Mouse (Mus musculus): ENCODE results near the gene Cog1.
"Not testable (repeated sequence)": the region's sequence is repeated elsewhere in the genome, so short reads cannot be mapped to it uniquely, and the experiment has no call there.

Gene Cog1

DNA sequence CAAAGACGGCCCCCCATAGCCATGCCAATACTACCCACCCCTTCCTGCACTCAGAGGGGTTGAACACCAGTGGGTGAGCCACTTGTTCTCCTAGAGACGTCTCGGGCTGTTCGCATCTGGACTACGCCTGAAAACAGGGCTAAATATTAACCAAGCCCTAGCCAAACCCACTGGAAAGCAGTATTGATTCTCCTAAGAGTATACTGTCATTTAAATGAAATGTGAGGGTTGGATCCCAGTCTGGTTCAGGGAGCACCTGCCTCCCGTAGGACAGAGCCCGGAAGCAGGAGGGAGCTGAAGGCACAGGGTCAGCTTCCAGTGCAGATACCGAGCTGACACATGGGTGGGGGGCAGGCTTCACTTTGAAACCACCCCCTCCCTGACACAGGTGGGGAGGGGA lies 17.1 kb upstream of the Cog1 start:
- DNase-seq (ENCODE audit: low read depth, low spot score), result no peak

DNA sequence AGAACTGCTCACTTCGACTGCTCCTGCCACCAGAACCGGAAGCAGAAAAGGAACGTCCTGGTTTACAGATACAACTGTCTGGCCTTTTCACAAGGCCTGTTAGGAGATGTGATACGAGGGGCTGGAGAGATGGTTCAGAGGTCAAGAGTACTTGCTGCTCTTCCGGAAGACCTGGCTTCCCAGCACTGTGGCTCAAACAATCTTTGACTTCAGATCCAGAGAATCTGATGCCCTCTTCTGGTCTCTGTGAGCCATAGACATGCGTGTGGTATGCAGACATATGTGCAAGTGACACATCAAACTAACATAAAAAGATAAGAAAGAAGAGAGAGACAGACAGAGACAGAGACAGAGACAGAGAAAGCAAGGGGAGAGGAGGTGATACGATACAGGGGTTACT lies 16.7 kb upstream of the Cog1 start:
- DNase-seq (ENCODE audit: low read depth, low spot score), result no peak

DNA sequence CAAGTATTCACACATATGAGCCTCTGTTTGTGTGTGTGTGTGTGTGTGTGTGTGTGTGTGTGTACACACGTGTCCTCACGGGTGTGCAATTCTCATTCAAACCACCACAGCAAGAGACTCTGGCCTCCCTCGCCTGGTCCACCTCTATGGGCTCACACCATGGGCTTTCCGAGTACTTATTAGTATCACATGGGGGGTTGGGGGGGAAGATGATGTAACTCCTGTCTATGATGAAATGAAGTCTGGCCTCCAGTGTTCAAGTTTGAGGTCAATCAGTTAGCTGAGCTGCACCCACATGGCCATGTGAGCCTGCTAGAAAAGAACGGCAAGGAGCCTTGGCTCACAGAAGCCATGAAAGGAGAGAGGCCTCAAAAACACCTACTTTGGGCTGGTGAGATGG lies 15.6 kb upstream of the Cog1 start:
- DNase-seq (ENCODE audit: low read depth, low spot score), result no peak

DNA sequence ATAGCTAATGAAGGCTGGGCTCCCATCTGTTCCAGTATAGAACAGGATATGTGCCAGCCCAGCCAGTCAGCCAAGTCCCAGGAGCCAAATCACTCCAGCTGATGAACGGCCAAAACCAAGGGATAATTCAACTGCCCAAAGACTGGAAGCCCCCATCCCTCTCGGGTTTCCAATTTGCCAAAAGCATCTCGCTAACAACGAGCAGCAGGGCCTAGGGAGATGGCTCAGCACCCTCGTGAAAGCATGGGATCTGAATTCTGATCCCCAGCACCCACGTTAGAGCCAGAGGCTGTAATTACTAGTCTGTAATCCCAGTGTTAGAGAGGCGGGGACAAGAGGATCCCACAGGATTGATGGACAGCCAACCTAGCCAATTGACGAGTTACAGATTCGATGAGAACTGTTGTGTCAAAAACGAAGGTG lies 14.3 kb upstream of the Cog1 start:
- no peak for DNase-seq (ENCODE audit: low read depth, low spot score)

DNA sequence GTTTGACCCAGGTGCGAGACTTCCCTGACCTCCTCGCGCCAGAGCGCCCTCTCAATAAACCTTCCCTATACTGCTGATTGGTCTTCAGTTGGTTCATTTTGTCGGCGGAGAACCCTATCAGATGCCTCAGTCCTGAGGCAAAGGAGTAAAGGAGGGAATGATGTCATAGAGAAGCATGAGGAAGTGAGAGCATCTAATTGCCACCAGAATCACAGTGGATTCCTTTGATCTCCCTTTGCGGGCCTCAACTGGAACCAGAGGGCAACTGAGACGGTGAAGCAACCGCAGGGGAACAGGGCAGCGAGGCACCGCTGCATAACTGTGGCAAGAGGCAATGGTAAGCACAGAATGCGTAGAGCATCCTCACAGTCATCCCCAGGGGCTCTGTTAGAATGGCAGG lies 10.3 kb upstream of the Cog1 start:
- DNase-seq (ENCODE audit: low read depth, low spot score), result no peak

DNA sequence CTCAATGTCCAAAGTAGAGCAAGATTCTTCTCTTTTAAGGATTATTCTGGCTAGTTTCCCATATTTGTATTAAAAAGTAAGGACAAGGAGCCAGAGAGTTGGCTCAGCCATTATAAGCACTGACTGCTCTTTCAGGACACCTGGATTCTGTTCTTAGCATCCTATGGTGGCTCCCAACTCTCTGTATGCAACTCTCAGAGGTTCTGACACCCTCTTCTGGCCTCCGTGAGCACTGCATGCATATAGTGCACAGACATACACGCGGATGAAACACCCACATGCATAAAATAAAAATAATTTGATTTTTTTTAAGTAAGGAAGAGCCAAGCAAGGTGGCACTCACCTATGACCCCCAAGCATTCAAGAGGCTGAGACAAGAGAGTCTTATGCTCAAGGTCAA lies 3.8 kb upstream of the Cog1 start:
- no peak for DNase-seq (ENCODE audit: low read depth, low spot score)

DNA sequence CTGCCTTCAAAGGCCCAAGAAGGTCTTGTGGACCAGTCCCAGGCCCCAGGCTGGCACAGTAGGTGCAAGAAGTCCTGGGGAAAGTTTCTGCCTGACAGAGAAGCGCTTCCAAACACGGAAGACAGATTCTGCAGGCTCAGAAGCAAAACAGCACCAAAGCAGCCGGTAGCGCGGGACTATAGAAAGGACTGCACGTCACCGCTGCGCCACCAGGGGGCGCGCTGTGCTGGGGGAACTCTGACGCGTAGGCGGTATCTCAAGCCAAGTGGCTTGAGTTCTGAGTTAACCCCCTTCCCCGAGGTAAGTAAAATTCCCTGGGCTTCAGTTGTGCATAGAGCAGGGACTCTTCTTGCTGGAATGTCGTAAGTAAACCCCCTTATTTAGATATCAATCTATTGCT lies 817 bp upstream of the Cog1 start:
- peak; percentile 74 for DNase-seq (ENCODE audit: low read depth, low spot score)

DNA sequence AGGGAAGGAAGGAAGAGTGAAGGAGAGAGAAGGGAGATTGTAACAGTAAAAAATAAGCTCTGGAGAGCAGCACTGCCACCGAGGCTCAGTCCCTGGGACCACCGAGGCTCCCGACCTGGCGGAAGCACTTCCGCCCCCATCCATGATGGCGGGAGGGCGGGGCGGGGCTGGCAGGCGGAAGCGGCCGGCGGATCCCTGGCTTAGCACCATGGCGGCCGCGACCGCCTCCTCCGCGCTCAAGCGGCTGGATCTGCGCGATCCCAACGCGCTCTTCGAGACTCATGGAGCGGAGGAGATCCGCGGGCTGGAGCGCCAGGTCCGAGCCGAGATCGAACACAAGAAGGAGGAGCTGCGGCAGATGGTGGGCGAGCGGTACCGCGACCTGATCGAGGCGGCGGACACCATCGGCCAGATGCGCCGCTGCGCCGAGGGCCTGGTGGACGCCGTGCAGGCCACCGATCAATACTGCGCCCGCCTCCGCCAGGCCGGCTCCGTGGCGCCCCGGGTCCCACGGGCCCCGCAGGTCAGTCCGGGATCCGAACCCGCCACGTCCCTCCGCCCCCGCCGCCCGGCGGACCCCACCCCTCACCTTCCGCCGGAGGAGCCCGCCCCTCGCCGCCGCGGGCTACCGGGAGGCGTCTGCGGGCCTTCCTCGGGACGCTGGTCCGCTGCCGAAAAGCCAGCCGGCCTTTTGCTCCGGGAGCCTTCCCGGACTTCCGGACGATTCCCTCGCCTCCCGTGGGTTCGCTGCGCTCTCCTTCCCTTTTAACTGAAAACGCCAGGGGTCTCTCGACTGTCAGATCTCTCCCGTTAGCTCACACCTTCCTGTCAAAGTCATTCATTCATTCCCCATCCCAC lies 613 bp downstream of the Cog1 start, which contains the start of gene Slc39a11:
Gene Slc39a11 (minus strand): TSS at position 727 of the 858 bp plus-strand sequence.
- peak; percentile 60 for DNase-seq (ENCODE audit: low read depth, low spot score)

DNA sequence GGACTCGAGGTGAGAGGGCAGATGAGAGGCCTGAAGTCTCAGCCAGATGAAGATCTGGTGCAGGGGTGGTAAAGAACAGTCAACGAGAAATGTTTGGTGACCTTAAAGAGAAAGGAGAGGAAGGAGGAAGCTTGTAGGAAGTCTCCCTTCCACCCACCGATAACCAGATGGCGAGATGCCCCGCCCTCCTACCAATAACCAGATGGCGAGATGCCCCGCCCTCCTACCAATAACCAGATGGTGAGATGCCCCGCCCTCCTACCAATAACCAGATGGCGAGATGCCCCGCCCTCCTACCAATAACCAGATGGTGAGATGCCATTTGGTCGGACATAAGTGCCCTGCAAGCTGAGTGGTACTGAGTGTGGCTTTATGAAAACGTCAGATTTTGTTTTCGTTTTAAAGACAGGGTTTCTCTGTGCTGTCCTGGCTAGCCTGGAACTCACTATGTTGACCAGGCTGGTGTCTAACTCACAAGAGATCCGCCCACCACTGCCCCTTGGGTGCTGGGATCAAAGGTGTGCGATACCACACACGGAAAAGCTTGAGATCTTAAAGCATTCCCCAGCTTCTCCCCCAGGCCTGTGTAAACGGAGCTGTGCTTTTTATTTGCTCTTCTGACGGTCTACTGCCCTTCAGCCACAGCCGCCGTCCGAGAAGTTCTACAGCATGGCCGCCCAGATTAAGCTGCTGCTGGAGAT lies 2.4 kb downstream of the Cog1 start:
- no peak for DNase-seq (ENCODE audit: low read depth, low spot score)

DNA sequence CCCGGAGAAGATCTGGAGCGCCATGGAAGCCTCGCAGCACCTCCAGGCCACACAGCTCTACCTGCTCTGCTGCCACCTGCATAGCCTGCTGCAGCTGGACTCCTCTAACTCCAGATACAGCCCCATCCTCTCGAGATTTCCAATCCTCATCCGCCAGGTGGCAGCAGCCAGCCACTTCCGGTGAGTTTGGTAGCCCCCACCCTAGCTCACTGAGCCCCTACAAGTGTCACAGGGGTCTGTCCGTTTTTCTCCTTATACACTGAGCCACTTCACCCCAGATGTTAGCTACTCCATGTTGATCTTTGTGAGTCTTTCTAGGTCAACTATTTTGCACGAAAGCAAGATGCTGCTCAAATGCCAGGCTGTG lies 2.9 kb downstream of the Cog1 start:
- no peak for DNase-seq (ENCODE audit: low read depth, low spot score)

DNA sequence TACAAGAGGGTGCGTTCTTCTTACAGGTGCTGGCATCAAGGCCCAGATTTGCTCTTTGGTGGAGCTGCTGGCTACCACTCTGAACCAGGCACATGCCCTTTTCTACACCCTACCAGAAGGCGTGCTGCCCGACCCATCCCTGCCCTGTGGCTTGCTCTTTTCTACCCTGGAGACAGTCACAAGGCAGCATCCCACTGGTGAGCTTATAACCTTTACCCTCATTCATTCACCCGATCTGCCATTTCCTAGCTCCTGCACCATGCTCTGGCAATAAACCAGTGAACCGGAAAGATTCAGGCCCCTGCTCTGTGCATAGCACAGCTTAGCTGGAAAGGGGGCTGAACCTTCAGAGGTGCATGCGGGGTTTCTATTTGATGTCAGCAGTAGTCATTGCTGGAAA lies 3.5 kb downstream of the Cog1 start:
- DNase-seq (ENCODE audit: low read depth, low spot score), result no peak

DNA sequence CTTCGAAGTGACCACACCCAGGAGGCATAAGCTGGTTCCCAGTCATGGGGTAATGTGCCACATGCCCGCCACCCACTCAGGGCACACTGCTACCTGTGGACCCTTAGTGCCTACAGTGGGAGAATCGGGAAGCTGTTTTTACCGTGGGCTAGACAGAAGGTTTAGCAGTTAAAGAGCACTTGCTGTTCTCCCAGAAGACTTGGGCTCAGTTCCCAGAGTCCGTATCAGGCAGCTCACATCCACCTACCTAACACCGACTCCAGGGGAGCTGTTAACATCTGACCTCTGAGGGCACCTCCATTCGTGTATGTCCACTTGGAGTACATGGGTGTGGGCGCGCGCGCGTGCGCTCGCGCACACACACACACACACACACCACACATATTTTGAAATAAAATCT lies 5.1 kb downstream of the Cog1 start:
- no peak for DNase-seq (ENCODE audit: low read depth, low spot score)

DNA sequence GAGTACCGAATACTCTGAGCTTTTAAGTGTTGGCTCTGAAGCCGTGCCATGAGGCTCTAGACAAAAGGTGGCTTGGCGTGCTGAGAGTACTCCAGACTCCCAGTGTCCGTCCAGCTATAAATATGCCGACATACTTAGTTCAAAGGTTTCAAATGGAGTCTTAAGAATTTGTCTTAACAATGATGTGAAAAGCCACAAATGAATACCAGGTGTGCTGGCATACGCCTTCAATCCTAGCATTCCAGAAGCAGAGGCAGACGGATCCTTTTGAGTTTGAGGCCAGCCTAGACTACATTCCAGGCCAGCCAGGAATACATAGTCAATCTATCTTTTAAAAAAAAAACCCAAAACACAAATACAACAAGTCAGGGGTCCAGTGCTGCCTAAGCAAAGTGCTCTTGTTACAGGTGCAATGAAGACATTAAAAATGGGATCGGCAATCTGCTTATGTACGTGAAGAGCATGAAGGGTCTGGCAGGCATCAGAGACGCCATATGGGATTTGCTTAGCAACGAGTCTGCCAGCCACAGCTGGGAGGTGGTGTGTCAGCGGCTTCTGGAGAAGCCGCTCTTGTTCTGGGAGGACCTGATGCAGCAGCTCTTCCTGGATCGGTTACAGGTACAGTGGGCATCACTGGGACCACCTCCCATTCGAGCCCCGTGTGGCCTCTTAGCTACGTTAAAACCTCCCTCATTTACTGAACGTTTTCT lies 5.7 kb downstream of the Cog1 start:
- DNase-seq (ENCODE audit: low read depth, low spot score), result no peak

DNA sequence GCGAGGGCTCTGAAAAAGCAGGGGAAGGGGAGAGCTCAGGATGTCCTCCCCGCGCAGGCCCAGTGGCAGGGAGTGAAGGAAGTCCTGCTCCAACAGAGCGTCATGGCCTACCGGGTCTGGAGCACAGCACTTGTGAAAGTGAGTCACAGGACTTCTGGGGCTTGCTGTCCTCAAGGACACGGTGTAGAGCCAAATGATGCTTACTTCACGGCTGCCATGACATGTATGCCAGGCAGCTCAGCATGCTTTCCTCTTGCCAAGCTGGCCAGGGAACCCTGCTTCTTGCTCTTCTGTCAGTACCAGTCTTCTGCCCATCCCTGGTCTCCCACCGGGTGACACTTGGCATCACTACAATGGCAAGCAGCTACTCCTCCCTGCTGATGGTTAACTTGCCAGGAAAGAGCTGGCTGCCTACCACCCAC lies 7.6 kb downstream of the Cog1 start:
- no peak for DNase-seq (ENCODE audit: low read depth, low spot score)

DNA sequence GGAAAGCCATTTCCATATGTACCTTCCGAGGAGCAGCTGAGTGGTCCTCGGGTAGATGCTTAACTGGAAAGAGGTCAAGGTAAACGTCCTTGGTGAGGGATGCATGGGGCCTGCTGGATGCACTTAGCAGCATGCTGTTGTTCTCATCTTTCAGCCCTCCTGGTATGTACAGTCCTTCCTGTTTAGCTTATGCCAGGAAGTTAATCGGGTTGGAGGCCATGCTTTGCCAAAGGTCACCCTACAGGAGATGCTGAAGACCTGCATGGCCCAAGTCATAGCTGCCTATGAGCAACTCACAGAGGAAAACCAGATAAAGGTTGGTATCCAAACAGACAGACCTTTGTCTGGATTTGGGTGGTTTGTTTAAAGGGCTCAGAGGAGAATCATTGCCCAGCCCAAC lies 8.3 kb downstream of the Cog1 start:
- no peak for DNase-seq (ENCODE audit: low read depth, low spot score)

DNA sequence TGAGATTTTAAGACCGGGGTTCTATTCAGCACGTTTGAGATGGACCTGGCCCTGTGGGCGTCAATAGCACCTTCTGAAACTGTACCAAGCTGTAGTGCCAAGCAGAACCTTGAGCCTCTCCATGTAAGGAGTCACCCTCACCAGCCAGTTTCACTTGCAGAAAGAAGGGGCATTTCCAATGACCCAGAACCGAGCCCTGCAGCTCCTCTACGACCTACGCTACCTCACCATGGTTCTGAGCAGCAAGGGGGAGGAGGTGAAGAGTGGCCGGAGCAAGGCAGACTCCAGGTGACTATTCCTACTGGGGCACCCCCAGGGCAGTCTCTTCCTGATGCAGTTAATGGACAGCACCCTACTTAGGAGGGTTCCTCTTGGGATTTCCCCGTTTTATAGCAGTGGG lies 9.3 kb downstream of the Cog1 start:
- no peak for DNase-seq (ENCODE audit: low read depth, low spot score)

DNA sequence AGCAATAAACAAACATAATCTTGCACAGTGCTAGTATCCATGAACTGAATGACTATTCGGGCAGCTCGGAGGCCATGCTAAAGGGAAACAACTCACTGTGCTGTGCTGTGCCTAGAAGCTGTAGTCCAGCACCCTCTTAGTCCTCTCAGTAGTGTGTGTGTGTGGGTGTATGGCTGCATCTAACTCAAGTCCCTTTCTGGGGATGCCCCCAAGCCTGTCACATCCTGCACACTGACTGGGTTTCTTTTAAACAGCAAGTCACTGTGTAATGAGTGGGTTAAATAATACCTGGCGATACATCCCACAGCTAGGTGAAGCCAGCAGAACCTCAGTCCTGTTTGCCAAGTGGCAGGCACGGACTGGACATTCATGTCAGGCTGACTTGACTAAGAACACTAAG lies 9.8 kb downstream of the Cog1 start:
- no peak for DNase-seq (ENCODE audit: low read depth, low spot score)

DNA sequence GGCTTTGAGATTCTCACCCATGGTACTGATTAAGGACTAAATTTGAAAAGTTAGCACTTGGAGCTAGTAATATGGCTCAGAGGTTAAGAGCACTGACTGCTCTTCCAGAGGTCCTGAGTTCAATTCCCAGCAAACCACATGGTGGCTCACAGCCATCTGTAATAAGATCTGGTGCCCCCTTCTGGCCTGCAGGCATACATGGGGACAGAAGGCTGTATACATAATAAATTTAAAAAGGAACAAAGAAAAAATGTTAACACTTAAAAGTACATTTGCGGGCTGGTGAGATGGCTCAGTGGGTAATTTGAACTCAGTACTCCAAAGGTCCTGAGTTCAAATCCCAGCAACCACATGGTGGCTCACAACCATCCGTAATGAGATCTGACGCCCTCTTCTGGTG lies 11.2 kb downstream of the Cog1 start:
- not testable (repeated sequence) for DNase-seq (ENCODE audit: low read depth, low spot score)

DNA sequence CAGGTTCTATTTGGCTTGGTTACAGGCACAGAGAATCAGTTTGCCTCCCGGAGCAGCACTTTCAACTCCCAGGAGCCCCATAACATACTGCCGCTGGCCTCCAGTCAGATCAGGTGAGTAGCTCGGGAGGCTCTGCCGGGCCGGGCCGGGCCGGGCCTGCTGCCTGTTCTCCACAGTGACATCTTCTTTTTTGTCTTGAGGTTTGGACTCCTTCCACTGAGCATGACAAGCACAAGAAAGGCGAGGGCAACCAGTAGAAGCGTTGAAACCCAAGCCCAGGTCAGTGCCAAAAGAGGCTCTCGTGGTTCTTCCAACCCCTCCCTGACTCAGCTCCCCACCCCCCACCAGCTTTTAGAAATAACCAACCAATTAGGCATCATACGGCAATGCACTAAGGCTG lies 12.0 kb downstream of the Cog1 start:
- no peak for DNase-seq (ENCODE audit: low read depth, low spot score)

DNA sequence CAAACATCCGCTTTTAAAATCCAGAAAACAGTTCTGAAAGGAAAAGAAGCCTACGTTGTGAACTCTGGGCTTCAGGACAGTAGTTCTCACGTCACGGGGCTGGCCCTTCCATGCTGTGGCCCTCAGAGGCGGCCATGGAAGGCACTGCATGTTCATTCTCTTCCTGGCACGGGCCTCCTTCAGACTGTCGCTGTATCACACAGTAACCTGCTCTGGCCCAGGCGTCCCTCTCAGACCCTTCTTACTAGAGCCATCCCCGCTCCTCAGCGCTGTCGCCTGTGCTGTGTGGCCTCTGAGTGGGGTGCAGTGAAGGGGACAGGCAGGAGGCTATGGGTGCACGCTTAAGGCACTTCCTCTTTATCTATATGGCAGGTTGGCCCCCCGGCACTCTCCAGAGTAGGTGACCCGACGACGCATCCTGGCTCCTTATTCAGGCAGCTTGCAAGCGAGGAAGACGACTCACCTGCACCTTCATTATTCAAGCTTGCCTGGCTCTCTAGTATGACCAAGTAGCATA lies 12.9 kb downstream of the Cog1 start:
- no peak for DNase-seq (ENCODE audit: low read depth, low spot score)

DNA sequence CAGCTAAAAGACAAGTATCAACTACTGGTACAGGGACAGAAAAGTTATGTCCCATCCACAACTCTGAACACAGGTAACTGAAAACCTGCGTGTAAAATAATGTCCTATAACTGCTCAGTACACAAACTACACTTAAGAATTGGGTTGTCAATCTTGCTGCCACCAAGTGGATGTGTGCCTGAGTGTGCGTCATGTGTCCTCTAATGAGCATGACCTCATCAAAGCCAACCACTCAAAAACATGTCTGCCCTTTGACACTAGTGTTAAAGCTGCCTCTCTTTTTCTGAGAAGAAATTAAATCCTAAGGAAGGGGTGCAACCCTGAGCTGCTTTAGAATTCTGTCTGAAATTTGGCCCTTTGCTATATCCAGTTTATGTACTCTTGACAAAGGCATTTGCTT lies 15.3 kb downstream of the Cog1 start:
- DNase-seq (ENCODE audit: low read depth, low spot score), result no peak

DNA sequence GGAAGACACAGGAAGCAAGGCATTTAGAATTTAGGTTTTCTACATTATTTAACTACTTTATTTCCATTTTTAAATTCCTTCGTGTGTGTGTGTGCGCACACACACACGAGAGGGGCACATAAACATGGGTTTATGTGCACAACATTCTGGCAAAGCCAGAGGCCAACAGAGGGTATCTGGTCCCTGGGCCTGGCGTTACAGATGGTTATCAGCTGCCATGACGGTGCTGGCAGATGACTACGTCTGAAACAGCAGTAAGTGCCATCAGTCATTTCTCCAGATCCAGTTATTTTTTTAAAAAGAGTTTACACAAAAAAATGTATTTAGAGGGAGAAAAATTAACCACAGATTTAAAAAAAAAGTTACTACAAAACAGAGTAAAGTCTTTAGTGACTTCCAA lies 17.2 kb downstream of the Cog1 start:
- no peak for DNase-seq (ENCODE audit: low read depth, low spot score)

Data from embryo, embryonic 11.5 days (tissue).